Mouse (Mus musculus): Measurements from ENCODE around the gene Pcdh15.

Gene Pcdh15

DNA sequence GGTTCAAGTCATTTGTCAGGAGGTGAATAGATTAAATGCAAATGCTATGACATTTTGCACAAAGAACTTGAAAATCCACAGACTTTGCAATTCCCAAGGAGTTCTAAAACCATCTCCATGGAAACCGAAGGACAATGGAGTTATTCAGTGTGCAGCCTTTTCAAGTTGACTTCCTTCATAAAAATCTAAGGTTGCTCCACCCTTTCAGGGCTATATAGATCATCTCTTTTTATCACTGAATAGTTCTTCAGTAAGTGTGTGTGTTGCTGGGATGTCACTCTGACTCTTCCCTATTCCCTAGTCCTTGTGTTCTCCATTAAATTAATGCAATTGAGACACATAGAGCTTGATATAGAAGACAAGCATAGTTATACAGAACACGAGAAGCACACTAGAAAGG lies 1508.5 kb downstream of the Pcdh15 start:
- no peak for DNase-seq

GRCm38 (mm10) chr10:74621837-74622236 lies 1522.7 kb downstream of the Pcdh15 start:
- DNase-seq = no peak

GRCm38 (mm10) chr10:74625715-74626114 lies 1526.6 kb downstream of the Pcdh15 start:
- DNase-seq = no peak

- no peak for DNase-seq
These were observed 1527.5 kb downstream of the Pcdh15 start for GRCm38 (mm10) chr10:74626596-74626995.

- DNase-seq = no peak
These were observed 1532.2 kb downstream of the Pcdh15 start for GRCm38 (mm10) chr10:74631314-74631713.

DNA sequence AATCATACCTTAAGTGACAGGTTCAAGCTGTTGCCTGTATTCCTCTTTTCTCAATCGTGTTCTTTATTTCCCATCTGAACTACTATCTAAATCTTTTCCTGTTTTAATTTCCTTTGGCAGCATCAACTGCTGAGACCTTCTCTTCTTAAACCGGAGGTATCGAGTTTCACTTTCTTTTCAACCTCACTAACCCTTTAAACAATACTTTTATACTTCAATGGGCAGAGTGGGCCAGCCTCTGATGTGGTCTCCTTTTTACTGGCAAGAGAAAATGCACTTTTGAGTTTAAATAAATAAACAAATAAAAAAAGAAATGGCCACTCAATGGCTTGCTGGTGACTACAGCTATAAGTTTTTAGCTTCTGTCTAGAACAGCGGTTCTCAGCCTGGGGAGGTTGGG lies 1537.9 kb downstream of the Pcdh15 start:
- DNase-seq = no peak

GRCm38 (mm10) chr10:74642125-74642524 lies 1543.0 kb downstream of the Pcdh15 start:
- peak; percentile 8 to 35 for DNase-seq

DNA sequence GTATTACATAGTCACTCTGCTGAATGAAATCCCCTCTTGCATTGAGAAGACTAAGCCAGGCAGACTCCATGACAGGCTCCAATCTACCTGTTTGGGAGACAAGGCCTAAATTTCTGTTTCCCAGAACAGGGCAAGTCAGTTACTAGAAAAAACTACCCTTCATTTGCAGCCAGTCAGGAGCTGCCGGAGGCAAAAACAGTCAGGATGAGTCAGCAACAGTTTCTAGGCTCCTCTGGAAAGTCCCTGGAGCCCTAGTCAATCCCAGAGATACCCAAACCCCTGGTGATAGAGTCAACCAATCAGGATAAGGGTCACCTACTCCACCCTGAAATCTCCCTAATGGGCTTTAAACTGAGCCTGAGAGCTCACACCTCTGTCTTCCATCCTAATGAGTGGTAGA lies 1564.0 kb downstream of the Pcdh15 start:
- no peak for DNase-seq

DNA sequence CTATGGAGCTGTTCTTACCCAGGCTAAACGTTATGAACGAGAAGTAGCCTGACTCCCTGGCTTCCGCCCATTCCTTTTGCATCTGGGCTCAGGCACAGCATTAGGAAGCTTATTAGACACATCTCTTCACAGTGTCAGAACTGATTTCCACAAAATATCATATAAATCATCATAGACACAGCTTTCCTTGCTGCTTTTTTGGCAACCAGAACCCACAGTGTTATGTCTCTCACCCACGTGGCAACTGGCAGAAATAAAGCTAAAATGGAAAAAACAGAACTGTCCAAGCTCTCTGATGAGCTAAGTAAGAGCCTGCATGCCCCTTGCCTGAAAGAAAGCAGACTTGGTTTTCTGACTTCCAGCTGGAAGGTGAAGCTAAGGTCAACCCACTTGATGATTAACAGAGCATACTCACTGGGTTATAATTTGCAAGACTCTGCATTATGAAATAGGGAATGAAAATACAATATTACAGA lies 1580.9 kb downstream of the Pcdh15 start:
- DNase-seq = no peak

DNA sequence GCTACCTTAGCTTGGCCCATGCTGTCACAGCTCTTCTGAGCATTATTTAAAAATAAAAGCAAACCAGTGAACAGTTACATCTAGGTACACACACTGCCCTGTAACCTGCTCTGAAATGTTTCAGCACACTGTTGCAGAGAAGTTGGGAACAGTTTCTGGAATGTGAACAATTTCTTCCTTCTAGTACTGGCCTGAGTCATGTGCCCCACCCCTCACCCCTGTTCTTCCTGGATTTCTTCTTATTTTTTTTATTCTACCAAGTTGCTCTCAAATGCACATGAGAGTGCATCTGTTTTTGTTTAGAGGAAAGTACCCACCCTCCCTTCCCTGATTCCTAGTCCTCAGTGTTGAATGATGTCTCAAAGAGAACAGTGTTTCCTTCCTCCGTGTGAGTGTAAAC lies 1581.4 kb downstream of the Pcdh15 start:
- no peak for DNase-seq
